Mouse (Mus musculus) G1E (cell line): ENCODE results near the gene Fam155a.

Experiments
- CTCF ChIP-seq: IDR thresholded peaks from 2 replicates; pipeline ENCODE4 v1.5.1; 2012; ENCODE audit warnings: low read depth, low read length, inconsistent platforms, mixed read lengths
- GATA1 ChIP-seq: IDR thresholded peaks from 2 replicates; pipeline ENCODE4 v1.6.1; 2012; ENCODE audit warnings: borderline replicate concordance, low read length, inconsistent platforms, mixed read lengths
- TAL1 ChIP-seq: conservative IDR thresholded peaks from 2 replicates; pipeline ENCODE4 v1.6.1; 2012; ENCODE audit warnings: low read depth, low read length, inconsistent platforms, mixed read lengths

GRCm38 (mm10) chr8:9295046-9295445, 475.9 kb downstream of the Fam155a start:
- TF ChIP-seq CTCF = no peak
- no peak for TF ChIP-seq GATA1
- TF ChIP-seq TAL1 = no peak
